Mouse (Mus musculus) intestine, embryonic 14.5 days (tissue): ENCODE measurements around the gene Slc50a1. TPM values are rescaled to one million over a fixed set of nuclear protein-coding genes. Genes with fewer than 3 reads are reported as not detected.
A peak's percentile ranks its signal among the peaks of the same experiment; 100 is the strongest.

Source experiments
- ATAC-seq: fragments of 200-750 bp; cut with Nextera tagmentation; replicated peaks from 2 replicates; pipeline ENCODE4 v1.8.0; 2017; ENCODE audit warnings: low read depth, moderate number of reproducible peaks, moderate TSS enrichment, moderate library complexity; ENCODE audit not compliant: low FRiP score, low TSS enrichment
- DNase-seq: peaks from one replicate; pipeline ENCODE4 v3.0.0-alpha.2; 2018; ENCODE audit warnings: low spot score
- H3K27ac ChIP-seq: fragments of 300-500 bp; sonication (generic); 2 replicates; pipeline ENCODE4 v1.5.1; 2014; ENCODE audit warnings: low read depth, mild to moderate bottlenecking, control low read depth
- H3K27me3 ChIP-seq: fragments of 300-500 bp; sonication (generic); replicated peaks from 2 replicates; pipeline ENCODE4 v1.6.1; 2014; ENCODE audit warnings: low read length, control low read depth; ENCODE audit not compliant: control insufficient read depth, insufficient read depth
- H3K36me3 ChIP-seq: fragments of 300-500 bp; sonication (generic); 2 replicates; pipeline ENCODE4 v1.6.1; 2014; ENCODE audit warnings: low read length, control low read depth; ENCODE audit not compliant: control insufficient read depth, insufficient read depth
- H3K4me1 ChIP-seq: fragments of 300-500 bp; sonication (generic); replicated peaks from 2 replicates; pipeline ENCODE4 v1.6.1; 2014; ENCODE audit warnings: low read length, control low read depth, mixed read lengths; ENCODE audit not compliant: control insufficient read depth, insufficient read depth
- H3K4me2 ChIP-seq: fragments of 300-500 bp; sonication (generic); 2 replicates; pipeline ENCODE4 v1.6.1; 2014; ENCODE audit warnings: low read length
- H3K4me3 ChIP-seq: fragments of 300-500 bp; sonication (generic); 2 replicates; pipeline ENCODE4 v1.5.1; 2014; ENCODE audit warnings: low read depth, low read length, control low read depth, mixed read lengths
- H3K9ac ChIP-seq: fragments of 300-500 bp; sonication (generic); 2 replicates; pipeline ENCODE4 v1.6.1; 2014; ENCODE audit warnings: mild to moderate bottlenecking, low read length
- H3K9me3 ChIP-seq: fragments of 300-500 bp; sonication (generic); 2 replicates; pipeline ENCODE4 v1.6.1; 2016; ENCODE audit warnings: low read length, control low read depth; ENCODE audit not compliant: control insufficient read depth
- WGBS: fragments of 180-500 bp; shearing (Covaris S2); extraction: QIAGEN DNeasy Blood & Tissue Kit; methylation state at CpG from one replicate; pipeline ENCODE4 v1.1.7; 2014; 5-methylcytosine and 5-hydroxymethylcytosine counted together
- microRNA counts: library from miRNA; unstranded; fragments of <30 nt; microRNA quantifications from one replicate; lab custom pipeline; 2016
- microRNA-seq: library from miRNA; unstranded; fragments of <30 nt; microRNA quantifications from one replicate; pipeline ENCODE4, GENCODE M21; 2016
- polyA plus RNA-seq: library from polyadenylated mRNA; unstranded; fragments of >200 nt; fragmentation: Nextera tagmentation; extraction: Ambion mirVana; gene quantifications from 2 replicates; pipeline ENCODE4 v1.2.1, GENCODE M21; 2014

Slc50a1 gene
- polyA plus RNA-seq, 1 experiment from 2014 or later: 64.7 TPM

DNA sequence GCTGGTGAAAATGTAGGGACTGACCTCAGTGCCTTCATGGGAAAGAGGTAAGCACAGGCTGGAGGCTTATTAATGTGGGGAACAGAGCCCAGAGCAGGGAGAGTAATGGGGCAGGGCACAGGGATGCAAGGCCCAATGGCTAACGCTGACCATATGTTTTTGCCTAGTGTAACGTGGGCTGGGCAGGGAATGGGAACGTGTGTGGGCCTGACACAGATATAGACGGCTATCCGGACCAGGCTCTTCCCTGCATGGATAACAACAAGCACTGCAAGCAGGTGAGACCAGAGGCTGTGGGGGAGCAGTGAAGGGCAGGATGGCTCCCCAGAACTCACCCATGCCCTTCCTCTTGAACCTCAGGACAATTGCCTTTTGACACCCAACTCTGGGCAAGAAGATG lies 49.2 kb downstream of the Slc50a1 start:
- WGBS: 75% methylated on average over 5 of the region's 5 CpGs
- ATAC-seq: no peak
- H3K27me3 ChIP-seq: no peaks in the 10 kb centered on the region

DNA sequence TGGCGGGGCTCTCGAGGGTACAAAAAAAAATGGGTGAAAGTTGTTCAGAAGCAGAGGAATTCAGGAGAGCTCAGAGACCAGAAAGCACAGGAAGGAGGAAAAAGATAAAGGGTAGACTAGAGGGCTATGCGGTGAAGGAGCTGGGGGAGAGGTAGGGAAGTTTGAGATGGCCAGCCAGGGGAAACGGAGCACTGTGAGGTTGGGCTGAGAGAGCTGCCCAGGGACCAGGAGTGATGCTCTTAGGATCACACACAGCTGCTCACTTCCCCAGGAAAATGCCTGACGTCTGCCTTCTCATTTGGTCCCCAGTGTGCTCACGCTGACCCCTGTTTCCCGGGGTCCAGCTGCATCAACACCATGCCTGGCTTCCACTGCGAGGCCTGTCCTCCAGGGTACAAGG lies 50.8 kb downstream of the Slc50a1 start:
- no peak for DNase-seq
- Histone ChIP-seq H3K4me1 (peaks cover 12% of the 10 kb centered on the region; the same call in 1 of the 2 replicates), H3K9me3 (no peaks in the 10 kb centered on the region), H3K27ac (no peak overlapping the region; the same call in 1 of the 2 replicates), H3K9ac (no peak overlapping the region), H3K27me3 (no peaks in the 10 kb centered on the region), H3K4me3 (no peak overlapping the region), H3K36me3 (no peaks in the 10 kb centered on the region), H3K4me2 (no peak overlapping the region)
- no peak for ATAC-seq
- WGBS: 32% methylated on average over 8 of the region's 8 CpGs

More for the DNA sequence above, 49.2 kb downstream of the Slc50a1 start:
- Histone ChIP-seq H3K9me3 (no peaks in the 10 kb centered on the region), H3K27ac (no peak overlapping the region), H3K4me1 (0 out of 2 replicates have a peak, but pooled peaks cover 5% of the 10 kb centered on the region), H3K4me3 (no peak overlapping the region), H3K36me3 (no peaks in the 10 kb centered on the region), H3K4me2 (no peak overlapping the region), H3K9ac (no peak overlapping the region)
- no peak for DNase-seq

GRCm38 (mm10) chr3:89218271-89218670 lies 52.1 kb downstream of the Slc50a1 start:
- DNase-seq (no peak), ATAC-seq (no peak)
- H3K27ac ChIP-seq: no peak overlapping the region
- H3K9ac ChIP-seq: no peak overlapping the region
- no peak overlapping the region for H3K4me2 ChIP-seq
- 88% methylated on average over 1 of the region's 1 CpGs for WGBS
- no peaks in the 10 kb centered on the region for H3K27me3 ChIP-seq
- peaks cover 12% of the 10 kb centered on the region; the same call in 1 of the 2 replicates for H3K4me1 ChIP-seq
- no peak overlapping the region for H3K4me3 ChIP-seq
- H3K36me3 ChIP-seq: no peaks in the 10 kb centered on the region
- no peaks in the 10 kb centered on the region for H3K9me3 ChIP-seq

MicroRNA genes within 50 kb of the gene (microRNA counts, 519-probe panel; counts per million panel counts)
- microRNA mmu-miR-92b (lab: Ali Mortazavi, UCI): not detected

Small RNA genes lying within 50 kb of the gene (microRNA-seq; reads per million reads assigned to microRNA genes)
- 109 reads per million, percentile 59 among the genes with 10 or more reads in this experiment for gene Mir92b

Other genes starting within 250 kb of the Slc50a1 start
- 18.7 and 22.2 TPM in 2 replicates for gene Rusc1, start 177.3 kb downstream of the Slc50a1 start, polyA plus RNA-seq
- 0.20 TPM in 1 of 2 replicates, not detected in the other for gene Gm43738, start 169.5 kb downstream of the Slc50a1 start, polyA plus RNA-seq
- gene Fdps, start 168.6 kb downstream of the Slc50a1 start, polyA plus RNA-seq: 352 and 412 TPM in 2 replicates
- 13.3 and 15.8 TPM in 2 replicates for gene Pklr, start 134.4 kb downstream of the Slc50a1 start, polyA plus RNA-seq
- 1.8 and 2.5 TPM in 2 replicates for gene Hcn3, start 110.4 kb downstream of the Slc50a1 start, polyA plus RNA-seq
- gene Clk2, start 105.8 kb downstream of the Slc50a1 start, polyA plus RNA-seq: 24.9 and 25.3 TPM in 2 replicates
- 98.1 and 101 TPM in 2 replicates for gene Scamp3, start 93.1 kb downstream of the Slc50a1 start, polyA plus RNA-seq
- gene Fam189b, start 87.4 kb downstream of the Slc50a1 start, polyA plus RNA-seq: 27.6 and 29.3 TPM in 2 replicates
- gene Gba, start 67.6 kb downstream of the Slc50a1 start, polyA plus RNA-seq: 39.2 and 41.0 TPM in 2 replicates
- gene Thbs3, start 55.4 kb downstream of the Slc50a1 start, polyA plus RNA-seq: 19.2 and 19.4 TPM in 2 replicates
- gene Mtx1, start 43.5 kb downstream of the Slc50a1 start, polyA plus RNA-seq: 214 and 216 TPM in 2 replicates
- 4.2 and 10.3 TPM in 2 replicates for gene Muc1, start 41.5 kb downstream of the Slc50a1 start, polyA plus RNA-seq
- gene Krtcap2, start 24.6 kb downstream of the Slc50a1 start, polyA plus RNA-seq: 331 and 346 TPM in 2 replicates
- gene Trim46, start 24.3 kb downstream of the Slc50a1 start, polyA plus RNA-seq: 3.3 and 3.5 TPM in 2 replicates
- gene Dpm3, start 11.2 kb downstream of the Slc50a1 start, polyA plus RNA-seq: 143 and 188 TPM in 2 replicates
- gene Efna1, start 10.6 kb upstream of the Slc50a1 start, polyA plus RNA-seq: 46.2 and 46.6 TPM in 2 replicates
- gene Efna3, start 52.4 kb upstream of the Slc50a1 start, polyA plus RNA-seq: 13.2 and 15.3 TPM in 2 replicates
- gene Efna4, start 67.5 kb upstream of the Slc50a1 start, polyA plus RNA-seq: 20.6 and 22.2 TPM in 2 replicates
- gene Adam15, start 79.4 kb upstream of the Slc50a1 start, polyA plus RNA-seq: 30.4 and 31.0 TPM in 2 replicates
- 0.35 and 0.40 TPM in 2 replicates for gene Dcst2, start 91.4 kb upstream of the Slc50a1 start, polyA plus RNA-seq
- 0.15 and 0.34 TPM in 2 replicates for gene Dcst1, start 94.7 kb upstream of the Slc50a1 start, polyA plus RNA-seq
- 4.7 and 5.3 TPM in 2 replicates for gene Zbtb7b, start 124.2 kb upstream of the Slc50a1 start, polyA plus RNA-seq
- not detected in 2 replicates for gene Lenep, start 132.2 kb upstream of the Slc50a1 start, polyA plus RNA-seq
- gene Flad1, start 141.3 kb upstream of the Slc50a1 start, polyA plus RNA-seq: 28.3 and 28.7 TPM in 2 replicates
- gene Cks1b, start 147.8 kb upstream of the Slc50a1 start, polyA plus RNA-seq: 510 and 525 TPM in 2 replicates
- 65.1 and 71.4 TPM in 2 replicates for gene Shc1, start 147.9 kb upstream of the Slc50a1 start, polyA plus RNA-seq
- 40.8 and 45.5 TPM in 2 replicates for gene Pygo2, start 159.6 kb upstream of the Slc50a1 start, polyA plus RNA-seq
- 18.8 and 20.3 TPM in 2 replicates for gene Pbxip1, start 166.1 kb upstream of the Slc50a1 start, polyA plus RNA-seq
- 60.1 and 63.7 TPM in 2 replicates for gene Pmvk, start 184.0 kb upstream of the Slc50a1 start, polyA plus RNA-seq
- gene Kcnn3, start 249.6 kb upstream of the Slc50a1 start, polyA plus RNA-seq: 5.6 and 6.3 TPM in 2 replicates